Mouse (Mus musculus): ENCODE measurements at regions not wholly inside any gene's neighbourhood (a gene's known extent, or its start where the extent isn't known, plus 50 kb on each side); places are given as distances from the start of the nearest gene placed in this dataset.
"Not testable (repeated sequence)": the region's sequence is repeated elsewhere in the genome, so short reads cannot be mapped to it uniquely, and the experiment has no call there.

GRCm38 (mm10) chr12:15407577-15407976 is 409.1 kb downstream of the Trib2 start:
- TF ChIP-seq ELF1 (IDR thresholded peaks at IDR 0.05; ENCODE audit: low read depth, low read length); MAFK (IDR thresholded peaks at IDR 0.05; ENCODE audit: insufficient replicate concordance, low read length); MAX (IDR thresholded peaks at IDR 0.05; ENCODE audit: low read length); MAZ (IDR thresholded peaks at IDR 0.05; ENCODE audit: low read depth, low read length); POLR2A (IDR thresholded peaks at IDR 0.05; ENCODE audit: low read depth, low read length); IRF4 (IDR thresholded peaks at IDR 0.05; ENCODE audit: low read depth, low read length): not testable (repeated sequence)
